Mouse (Mus musculus): ENCODE results near the gene Atp5d.

Atp5d gene

DNA sequence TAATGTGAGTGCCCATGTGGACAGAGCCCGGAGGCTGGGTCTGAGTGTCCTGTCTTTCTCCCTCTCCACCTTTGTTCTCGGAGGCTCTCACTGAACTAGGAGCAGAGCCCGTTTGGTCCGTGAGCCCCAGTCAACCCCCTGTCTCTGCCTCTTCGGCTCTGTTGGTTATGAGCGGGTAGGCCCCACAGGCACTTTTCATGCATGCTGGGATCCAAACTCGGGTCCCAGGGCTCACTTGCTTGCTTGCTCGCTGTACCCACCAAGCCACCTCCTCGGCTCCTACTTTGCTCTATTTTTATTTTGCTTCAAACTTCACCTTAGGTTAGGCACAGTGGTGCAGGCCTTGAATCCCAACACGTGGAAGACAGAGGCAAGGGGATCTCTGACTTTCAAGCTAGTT lies 49.3 kb downstream of the Atp5d start:
- DNase-seq (ENCODE audit: low read depth) = no peak

- DNase-seq (ENCODE audit: low read depth) = no peak
Observed at GRCm38 (mm10) chr10:80188453-80189024, 50.1 kb downstream of the Atp5d start.

- DNase-seq (ENCODE audit: low read depth) = no peak
Observed at GRCm38 (mm10) chr10:80189999-80190398, 51.6 kb downstream of the Atp5d start.

- DNase-seq (ENCODE audit: low read depth) = no peak
Observed at GRCm38 (mm10) chr10:80190491-80191051, 52.1 kb downstream of the Atp5d start.

DNA sequence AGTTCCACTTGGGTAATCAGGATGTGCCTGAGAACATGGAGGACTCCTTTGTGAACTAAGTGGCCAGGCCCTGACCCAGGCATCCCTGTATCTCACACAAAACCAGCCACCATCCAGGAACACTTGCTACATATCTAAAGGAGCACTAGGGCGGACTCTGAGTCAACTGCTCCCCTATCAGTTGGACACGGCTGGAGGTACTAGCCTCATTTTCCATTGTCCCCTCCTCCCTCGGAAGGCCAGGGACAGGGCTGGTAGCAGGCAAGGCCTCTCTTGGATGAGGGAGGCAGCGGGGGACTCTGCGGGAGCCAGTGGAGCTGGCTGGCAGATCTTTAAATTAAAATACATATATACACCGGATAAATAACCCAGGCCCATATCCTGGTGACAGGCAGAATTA lies 55.5 kb downstream of the Atp5d start:
- no peak for DNase-seq (ENCODE audit: low read depth)

GRCm38 (mm10) chr10:80194441-80194840 lies 56.0 kb downstream of the Atp5d start:
- DNase-seq (ENCODE audit: low read depth) = no peak

Measured in c-Kit-positive CD71-negative TER-119-negative erythroid progenitor cells, embryonic 14.5 days (primary cell).